In the genomic region with DNA sequence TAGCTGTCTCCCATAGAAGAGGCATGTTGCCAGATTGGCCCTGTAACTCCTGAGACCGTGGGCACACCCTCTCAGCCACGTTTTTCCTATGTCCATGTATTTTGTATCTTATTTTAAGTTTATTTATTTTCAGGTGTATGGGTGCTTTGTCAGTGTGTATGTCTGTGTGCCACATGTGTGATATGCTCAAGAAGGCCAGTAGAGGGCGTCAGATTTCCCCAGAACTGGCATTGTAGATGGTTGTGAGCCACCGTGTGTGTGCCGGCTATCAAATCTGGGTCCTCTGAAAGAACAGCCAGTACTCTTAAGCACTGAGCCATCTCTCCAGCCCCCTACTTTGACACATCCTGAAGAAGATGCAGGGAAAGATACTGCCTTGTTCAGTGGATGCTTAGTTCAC, we compare ENCODE assay signal across 15 mouse cellular contexts. TPM values are rescaled to one million over a fixed set of nuclear protein-coding genes. Genes with fewer than 3 reads are reported as not detected.
A peak's percentile ranks its signal among the peaks of the same experiment; 100 is the strongest.
DNase-seq lines count a peak whose midpoint lies in the region; ATAC-seq and TF ChIP-seq lines count a peak whose summit lies in the region.
"Had no signal": no experiment of that assay in that cellular context is flagged by ENCODE, and none has a peak within 500 bp of the region (broad histone marks: within the 10 kb centered on the region; RNA-seq: fewer than 3 reads in every experiment).

No protein-coding gene starts in this region.

- peak overlapping the region; percentile 78 for H3K27ac ChIP-seq in left cerebral cortex, adult 2 months
- no peak overlapping the region for H3K27ac ChIP-seq in ES-Bruce4 (ENCODE audit: insufficient read depth, low read length)
- peak overlapping the region; percentile 90 for H3K27ac ChIP-seq in midbrain, embryonic 16.5 days (ENCODE audit: low read length)
- H3K27ac ChIP-seq: heart, embryonic 10.5 days; limb, embryonic 10.5 days had no signal

- H3K27me3 ChIP-seq in ES-Bruce4 (ENCODE audit: control insufficient read depth, insufficient read depth, low read length, poor library complexity, severe bottlenecking) = no peaks in the 10 kb centered on the region
- H3K27me3 ChIP-seq in midbrain, embryonic 16.5 days (ENCODE audit: control insufficient read depth, insufficient read depth, low read depth, low read length) = no peaks in the 10 kb centered on the region

- no peak for DNase-seq in left cerebral cortex, adult 2 months (ENCODE audit: extremely low spot score in 1 of 2, low spot score in 2 of 2)
- no peak for DNase-seq in left cerebral cortex, adult 8-10 months (ENCODE audit: low spot score in 2 of 2)
- no peak for DNase-seq in brain, embryonic 14.5 days (ENCODE audit: low read depth)
- DNase-seq in adrenal gland, adult (ENCODE audit: inconsistent age in 2 of 2, low spot score in 1 of 2) = no peak
- DNase-seq in cerebellum, postnatal 10 days = no peak
- DNase-seq: adrenal gland, postnatal 25 days; heart, postnatal 36 days; kidney, adult 9 months; lung, adult 2 months; thymus, postnatal 25 days had no signal

- ATAC-seq in midbrain, embryonic 16.5 days = no peak

- H3K9ac ChIP-seq in ES-Bruce4 (ENCODE audit: low read depth, poor library complexity, severe bottlenecking) = no peak overlapping the region
- no peak overlapping the region for H3K9ac ChIP-seq in midbrain, embryonic 16.5 days (ENCODE audit: low read depth, low read length)

- TF ChIP-seq EP300 in ES-Bruce4 (IDR thresholded peaks at IDR 0.05; ENCODE audit: insufficient read depth, low read depth, low read length) = no peak

- intact Hi-C loops in left cerebral cortex, adult 2 months (cut with DNase I) = no loop called here

- H3K9me3 ChIP-seq in ES-Bruce4 (replicated peaks; ENCODE audit: control insufficient read depth, insufficient read depth, low read length, poor library complexity, severe bottlenecking) = no peaks in the 10 kb centered on the region
- H3K9me3 ChIP-seq in midbrain, embryonic 16.5 days (replicated peaks; ENCODE audit: control insufficient read depth, low read length, poor library complexity, severe bottlenecking) = no peaks in the 10 kb centered on the region
- H3K9me3 ChIP-seq: heart, embryonic 10.5 days; limb, embryonic 10.5 days had no signal

- H3K4me2 ChIP-seq in midbrain, embryonic 16.5 days (ENCODE audit: low read length) = no peak overlapping the region

- WGBS in midbrain, embryonic 16.5 days = 68% methylated on average over 5 of the region's 5 CpGs

- no peak overlapping the region for H3K4me3 ChIP-seq in left cerebral cortex, adult 2 months
- no peak overlapping the region for H3K4me3 ChIP-seq in ES-Bruce4 (ENCODE audit: low read depth, low read length)
- H3K4me3 ChIP-seq in midbrain, embryonic 16.5 days (ENCODE audit: low read depth, low read length) = no peak overlapping the region
- H3K4me3 ChIP-seq: heart, embryonic 10.5 days; limb, embryonic 10.5 days had no signal

- no peak for TF ChIP-seq POLR2A in ES-Bruce4 (IDR thresholded peaks at IDR 0.05; ENCODE audit: insufficient read depth, low read length)
- no peak for TF ChIP-seq POLR2A in brain, embryonic 14.5 days (IDR thresholded peaks at IDR 0.05; ENCODE audit: borderline replicate concordance, extremely low read depth, insufficient read depth, insufficient read length, poor library complexity, severe bottlenecking)

- H3K36me3 ChIP-seq in ES-Bruce4 (ENCODE audit: control insufficient read depth, insufficient read depth, low read length, poor library complexity, severe bottlenecking) = no peaks in the 10 kb centered on the region
- no peaks in the 10 kb centered on the region for H3K36me3 ChIP-seq in midbrain, embryonic 16.5 days (ENCODE audit: control insufficient read depth, insufficient read depth, low read length)
- H3K36me3 ChIP-seq: heart, embryonic 10.5 days; limb, embryonic 10.5 days had no signal

- H3K4me1 ChIP-seq in ES-Bruce4 (ENCODE audit: control insufficient read depth, insufficient read depth, low read length) = no peaks in the 10 kb centered on the region
- H3K4me1 ChIP-seq in midbrain, embryonic 16.5 days (ENCODE audit: control insufficient read depth, insufficient read depth, low read length) = peaks cover 18% of the 10 kb centered on the region

- TF ChIP-seq CTCF in left cerebral cortex, adult 2 months (IDR thresholded peaks at IDR 0.05) = peak; percentile 16
- peak; percentile 36 for TF ChIP-seq CTCF in ES-Bruce4 (IDR thresholded peaks at IDR 0.05; ENCODE audit: low read depth, low read length)
- TF ChIP-seq CTCF in brain, embryonic 14.5 days (IDR thresholded peaks at IDR 0.05; ENCODE audit: borderline replicate concordance, extremely low read depth, insufficient read depth, insufficient read length) = 0 out of 2 replicates have a peak, but pooled peaks have one; percentile 12

RNA-seq across cellular contexts. Expression of a gene that starts 12.2 kb away (rescaled TPM):
- total RNA-seq in left cerebral cortex, adult 2 months (2021) = under 1 TPM; 0.61 to 0.66 TPM
- 1 to 10 TPM in 3 of 4 experiments, under 1 TPM in 1; 0.91 to 1.4 (median 1.1) TPM for total RNA-seq in left cerebral cortex, adult 8-10 months (2022)
- 0.15 TPM in 1 of 2 replicates, not detected in the other for polyA plus RNA-seq in ES-Bruce4 (2011; ENCODE audit: insufficient read depth, insufficient read length, low read depth, missing spikeins)
- 0.23 TPM in 1 of 2 replicates, not detected in the other for polyA plus RNA-seq in brain, embryonic 14.5 days (2012; rRNA removed)
- polyA plus RNA-seq in midbrain, embryonic 16.5 days (2015; fragmentation: Nextera tagmentation; extraction: Ambion mirVana) = 0.06 TPM in 1 of 2 replicates, not detected in the other
- total RNA-seq: heart, postnatal 36 days; megakaryocyte-erythroid progenitor cell, adult 5-6 weeks had no signal
- polyA plus RNA-seq: heart, embryonic 10.5 days had no signal

RNA-seq across cellular contexts. Expression of a gene that starts 44.7 kb away (rescaled TPM):
- 10 to 100 TPM in 1 of 2 experiments, 1 to 10 TPM in 1; 9.4 to 11.2 TPM for total RNA-seq in left cerebral cortex, adult 2 months (2021)
- total RNA-seq in left cerebral cortex, adult 8-10 months (2022) = 10 to 100 TPM; 10.5 to 12.1 (median 10.8) TPM
- polyA plus RNA-seq in ES-Bruce4 (2011; ENCODE audit: insufficient read depth, insufficient read length, low read depth, missing spikeins) = 1.5 and 3.0 TPM in 2 replicates
- 0.69 and 0.98 TPM in 2 replicates for polyA plus RNA-seq in brain, embryonic 14.5 days (2012; rRNA removed)
- 3.0 and 4.0 TPM in 2 replicates for polyA plus RNA-seq in midbrain, embryonic 16.5 days (2015; fragmentation: Nextera tagmentation; extraction: Ambion mirVana)
- total RNA-seq: adrenal gland, postnatal 25 days; heart, postnatal 36 days had no signal
